9 mouse cellular contexts compared by ENCODE assay signal in the genomic region with DNA sequence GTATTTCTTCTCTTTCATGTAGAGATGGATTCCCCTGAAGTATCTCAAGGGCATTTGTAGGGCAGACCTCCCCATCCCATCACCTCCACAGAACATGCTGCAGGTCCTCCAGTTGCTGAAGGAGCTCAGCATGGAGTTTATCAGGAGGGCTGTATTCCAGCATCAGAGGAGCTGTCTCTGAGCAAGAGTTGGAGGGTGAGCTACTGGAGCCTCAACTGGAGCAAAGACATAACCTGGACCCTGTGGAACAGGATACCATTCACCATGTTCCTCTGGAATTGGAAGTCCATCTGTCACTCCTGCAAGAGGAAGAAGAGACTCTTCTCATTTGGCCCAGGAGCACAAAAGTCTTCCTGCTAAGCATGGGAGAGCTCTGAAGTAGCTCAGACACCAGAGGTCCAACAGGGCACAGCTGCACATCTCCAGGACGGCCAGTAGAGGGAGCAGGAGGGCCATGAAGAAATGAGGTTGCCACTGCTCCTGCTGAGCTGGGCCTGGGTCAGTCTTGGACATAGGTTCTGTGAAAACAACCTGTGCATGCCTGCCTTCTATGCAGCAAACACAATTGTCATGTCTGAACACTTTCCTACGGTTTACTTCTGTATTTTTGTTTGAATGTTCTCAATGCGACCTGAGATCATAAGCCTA. TPM values are rescaled to one million over a fixed set of nuclear protein-coding genes. Genes with fewer than 3 reads are reported as not detected.
DNase-seq lines count a peak whose midpoint lies in the region; ATAC-seq and TF ChIP-seq lines count a peak whose summit lies in the region.
"Had no signal": no experiment of that assay in that cellular context is flagged by ENCODE, and none has a peak within 500 bp of the region (broad histone marks: within the 10 kb centered on the region; RNA-seq: fewer than 3 reads in every experiment).

No protein-coding gene starts in this region.

- no peak overlapping the region for H3K9ac ChIP-seq in hindbrain, embryonic 11.5 days (ENCODE audit: low read depth, low read length)
- H3K9ac ChIP-seq: limb, embryonic 15.5 days had no signal

- H3K4me2 ChIP-seq in hindbrain, embryonic 11.5 days (replicated peaks; ENCODE audit: low read depth, low read length), result no peak overlapping the region
- H3K4me2 ChIP-seq: limb, embryonic 15.5 days had no signal

- no peak overlapping the region for H3K4me3 ChIP-seq in cerebellum, adult 2 months (replicated peaks; ENCODE audit: insufficient read depth, low read depth, low read length)
- no peak overlapping the region for H3K4me3 ChIP-seq in hindbrain, embryonic 11.5 days (ENCODE audit: low read depth, low read length)
- H3K4me3 ChIP-seq: limb, embryonic 15.5 days had no signal

- peak; percentile 98 for ATAC-seq in frontal cortex, adult (ENCODE audit: low TSS enrichment)
- ATAC-seq in hindbrain, embryonic 11.5 days (ENCODE audit: low FRiP score), result peak; percentile 81

- no peaks in the 10 kb centered on the region for H3K27me3 ChIP-seq in cerebellum, adult 2 months (ENCODE audit: control insufficient read depth, insufficient read depth, low read length)
- H3K27me3 ChIP-seq in hindbrain, embryonic 11.5 days (ENCODE audit: control insufficient read depth, insufficient read depth, low read length), result no peaks in the 10 kb centered on the region
- H3K27me3 ChIP-seq: limb, embryonic 15.5 days had no signal

- H3K4me1 ChIP-seq in cerebellum, adult 2 months (ENCODE audit: control insufficient read depth, insufficient read depth, low read length), result no peaks in the 10 kb centered on the region
- no peaks in the 10 kb centered on the region for H3K4me1 ChIP-seq in hindbrain, embryonic 11.5 days (replicated peaks; ENCODE audit: control insufficient read depth, insufficient read depth, low read length)
- H3K4me1 ChIP-seq: limb, embryonic 15.5 days had no signal

- 36% methylated on average over 3 of the region's 3 CpGs for WGBS in cerebellum, adult 2 months
- WGBS in hindbrain, embryonic 11.5 days, result 24% methylated on average over 3 of the region's 3 CpGs

- TF ChIP-seq CTCF in cerebellum, adult 2 months (IDR thresholded peaks at IDR 0.05; ENCODE audit: borderline replicate concordance, insufficient read depth, low read depth, low read length), result peak; percentile 99

- no peaks in the 10 kb centered on the region for H3K36me3 ChIP-seq in hindbrain, embryonic 11.5 days (ENCODE audit: control insufficient read depth, insufficient read depth, low read length)
- H3K36me3 ChIP-seq: limb, embryonic 15.5 days had no signal

- no peak for TF ChIP-seq POLR2A in cerebellum, adult 2 months (IDR thresholded peaks at IDR 0.05; ENCODE audit: borderline replicate concordance, insufficient read depth, low read length)

- no peaks in the 10 kb centered on the region for H3K9me3 ChIP-seq in hindbrain, embryonic 11.5 days (ENCODE audit: control insufficient read depth, low read length)
- H3K9me3 ChIP-seq: limb, embryonic 15.5 days had no signal

- no peak overlapping the region for H3K27ac ChIP-seq in cerebellum, adult 2 months (ENCODE audit: insufficient read depth, low read length)
- H3K27ac ChIP-seq in hindbrain, embryonic 11.5 days (ENCODE audit: low read depth, low read length), result no peak overlapping the region
- H3K27ac ChIP-seq: limb, embryonic 15.5 days had no signal

- peak; percentile 38 for DNase-seq in Muller cell, postnatal 12 days (ENCODE audit: inconsistent ontology term)
- DNase-seq in cerebellum, adult 2 months, result peak; percentile 71 to 73
- peak; percentile 86 for DNase-seq in hindbrain, embryonic 11.5 days (ENCODE audit: low spot score)
- DNase-seq in layer of hippocampus, adult 8-10 months (ENCODE audit: low spot score in 2 of 2), result peak; percentile 34 to 61
- DNase-seq in lung, postnatal 10 days, result peak; percentile 86
- DNase-seq in ovary, postnatal 36 days (ENCODE audit: low spot score), result peak; percentile 58
- DNase-seq in thymus, postnatal 10 days (ENCODE audit: low spot score in 2 of 2), result peak; percentile 42 to 82

RNA-seq across cellular contexts. Expression of a gene that starts 5.2 kb away (rescaled TPM):
- not detected in 2 replicates for polyA plus RNA-seq in cerebellum, adult 2 months (2012; rRNA removed)
- polyA plus RNA-seq in hindbrain, embryonic 11.5 days (2014; fragmentation: Nextera tagmentation; extraction: Ambion mirVana), result not detected in 2 replicates
- not detected for total RNA-seq in layer of hippocampus, adult 8-10 months (2022)
- polyA plus RNA-seq: limb, embryonic 15.5 days had no signal

RNA-seq across cellular contexts. Expression of a gene that starts 12.6 kb away (rescaled TPM):
- polyA plus RNA-seq in cerebellum, adult 2 months (2012; rRNA removed), result not detected in 2 replicates
- polyA plus RNA-seq in hindbrain, embryonic 11.5 days (2014; fragmentation: Nextera tagmentation; extraction: Ambion mirVana), result not detected in 2 replicates
- not detected for total RNA-seq in layer of hippocampus, adult 8-10 months (2022)
- polyA plus RNA-seq: limb, embryonic 15.5 days had no signal

RNA-seq across cellular contexts. Expression of a gene that starts 19.6 kb away (rescaled TPM):
- polyA plus RNA-seq in cerebellum, adult 2 months (2012; rRNA removed), result not detected in 2 replicates
- polyA plus RNA-seq in hindbrain, embryonic 11.5 days (2014; fragmentation: Nextera tagmentation; extraction: Ambion mirVana), result not detected in 2 replicates
- not detected for total RNA-seq in layer of hippocampus, adult 8-10 months (2022)
- polyA plus RNA-seq: limb, embryonic 15.5 days had no signal

RNA-seq across cellular contexts. Expression of a gene that starts 25.2 kb away (rescaled TPM):
- polyA plus RNA-seq in cerebellum, adult 2 months (2012; rRNA removed), result 0.59 and 1.2 TPM in 2 replicates
- 0.77 and 1.2 TPM in 2 replicates for polyA plus RNA-seq in hindbrain, embryonic 11.5 days (2014; fragmentation: Nextera tagmentation; extraction: Ambion mirVana)
- total RNA-seq in layer of hippocampus, adult 8-10 months (2022), result 1 to 10 TPM in 1 of 4 experiments, under 1 TPM in 3; 0.72 to 1.7 (median 0.82) TPM

RNA-seq across cellular contexts. Expression of a gene that starts 25.9 kb away (rescaled TPM):
- 43.6 and 44.7 TPM in 2 replicates for polyA plus RNA-seq in cerebellum, adult 2 months (2012; rRNA removed)
- 136 and 150 TPM in 2 replicates for polyA plus RNA-seq in hindbrain, embryonic 11.5 days (2014; fragmentation: Nextera tagmentation; extraction: Ambion mirVana)
- total RNA-seq in layer of hippocampus, adult 8-10 months (2022), result 100 to 1,000 TPM in 3 of 4 experiments, 10 to 100 TPM in 1; 96.8 to 117 (median 107) TPM
